Mouse (Mus musculus): ENCODE measurements around the gene Cys1. TPM values are rescaled to one million over a fixed set of nuclear protein-coding genes. Genes with fewer than 3 reads are reported as not detected.

Cys1 gene
- polyA plus RNA-seq, 1 experiment from 2014 or later, result 1.4 TPM

Other genes starting within 250 kb of the Cys1 start
- 15.7 and 18.5 TPM in 2 replicates for gene Taf1b, start 183.5 kb downstream of the Cys1 start, polyA plus RNA-seq (2015; fragmentation: Nextera tagmentation; extraction: Ambion mirVana)
- gene Grhl1, start 109.5 kb downstream of the Cys1 start, polyA plus RNA-seq (2015; fragmentation: Nextera tagmentation; extraction: Ambion mirVana), result 0.60 and 0.86 TPM in 2 replicates
- 8.1 and 10.0 TPM in 2 replicates for gene Klf11, start 30.5 kb downstream of the Cys1 start, polyA plus RNA-seq (2015; fragmentation: Nextera tagmentation; extraction: Ambion mirVana)
- 122 and 147 TPM in 2 replicates for gene Rrm2, start 26.4 kb upstream of the Cys1 start, polyA plus RNA-seq (2015; fragmentation: Nextera tagmentation; extraction: Ambion mirVana)
- 16.5 and 19.5 TPM in 2 replicates for gene Mboat2, start 149.1 kb upstream of the Cys1 start, polyA plus RNA-seq (2015; fragmentation: Nextera tagmentation; extraction: Ambion mirVana)

All from intestine, embryonic 16.5 days (tissue).